Mouse (Mus musculus) lung, postnatal 0 days (tissue): ENCODE measurements around the gene Tmem50b.

Experiments used
- CTCF ChIP-seq: IDR thresholded peaks from 2 replicates; pipeline ENCODE4 v1.5.1; 2016; ENCODE audit warnings: antibody characterized with exemption, mild to moderate bottlenecking
- EP300 ChIP-seq: IDR thresholded peaks from 2 replicates; pipeline ENCODE4 v1.6.1; 2016; ENCODE audit warnings: antibody characterized with exemption, mild to moderate bottlenecking, control low read depth

DNA sequence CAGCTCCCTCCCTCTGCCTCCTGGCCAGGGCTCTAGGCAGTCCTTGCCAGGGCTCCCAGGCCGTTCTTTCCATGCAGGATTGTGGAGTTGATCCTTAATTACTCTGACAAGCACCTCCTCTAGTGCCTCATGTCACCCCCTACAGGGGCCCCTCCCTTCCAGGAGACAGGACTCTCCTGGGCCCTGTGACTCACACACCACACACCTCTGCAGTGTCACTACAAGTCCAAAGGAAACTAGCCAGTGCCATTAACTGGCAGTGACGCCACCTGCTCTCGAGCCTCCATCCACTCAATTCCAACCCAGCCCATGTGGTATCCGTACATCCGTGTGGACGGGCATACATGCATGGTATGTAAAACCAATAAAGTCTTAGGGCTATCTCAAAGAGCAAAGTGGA lies 62.7 kb downstream of the Tmem50b start:
- no peak for TF ChIP-seq EP300
- TF ChIP-seq CTCF: no peak
